Mouse (Mus musculus) kidney, embryonic 14.5 days (tissue): Measurements from ENCODE around the gene Habp4. TPM values are rescaled to one million over a fixed set of nuclear protein-coding genes. Genes with fewer than 3 reads are reported as not detected.

Source experiments
- ATAC-seq: fragments of 200-750 bp; cut with Nextera tagmentation; 2 replicates; pipeline ENCODE4 v1.8.0; 2017; ENCODE audit warnings: moderate number of reproducible peaks, mild to moderate bottlenecking, moderate TSS enrichment, moderate library complexity; ENCODE audit not compliant: low FRiP score, low TSS enrichment
- H3K27ac ChIP-seq: fragments of 300-500 bp; sonication (generic); 2 replicates; pipeline ENCODE4 v1.5.1; 2014; ENCODE audit warnings: low read depth, mild to moderate bottlenecking, low read length, moderate library complexity, mixed read lengths
- H3K27me3 ChIP-seq: fragments of 300-500 bp; sonication (generic); 2 replicates; pipeline ENCODE4 v1.6.1; 2014; ENCODE audit warnings: mild to moderate bottlenecking, low read length; ENCODE audit not compliant: control insufficient read depth, insufficient read depth
- H3K36me3 ChIP-seq: fragments of 300-500 bp; sonication (generic); 2 replicates; pipeline ENCODE4 v1.6.1; 2014; ENCODE audit warnings: low read length, mixed read lengths; ENCODE audit not compliant: control insufficient read depth, insufficient read depth
- H3K4me1 ChIP-seq: fragments of 300-500 bp; sonication (generic); 2 replicates; pipeline ENCODE4 v1.6.1; 2014; ENCODE audit warnings: low read length, mixed read lengths; ENCODE audit not compliant: control insufficient read depth, insufficient read depth
- H3K4me2 ChIP-seq: fragments of 300-500 bp; sonication (generic); replicated peaks from 2 replicates; pipeline ENCODE4 v1.6.1; 2014; ENCODE audit warnings: low read depth, mild to moderate bottlenecking, low read length
- H3K4me3 ChIP-seq: fragments of 300-500 bp; sonication (generic); 2 replicates; pipeline ENCODE4 v1.5.1; 2014; ENCODE audit warnings: mild to moderate bottlenecking, low read length
- H3K9ac ChIP-seq: fragments of 300-500 bp; sonication (generic); 2 replicates; pipeline ENCODE4 v1.6.1; 2014; ENCODE audit warnings: low read depth, mild to moderate bottlenecking, low read length, moderate library complexity
- H3K9me3 ChIP-seq: fragments of 300-500 bp; sonication (generic); 2 replicates; pipeline ENCODE4 v1.6.1; 2016; ENCODE audit warnings: low read length; ENCODE audit not compliant: control insufficient read depth
- WGBS: fragments of 180-500 bp; shearing (Covaris S2); extraction: QIAGEN DNeasy Blood & Tissue Kit; methylation state at CpG from one replicate; pipeline ENCODE4 v1.1.7; 2014; 5-methylcytosine and 5-hydroxymethylcytosine counted together
- polyA plus RNA-seq: library from polyadenylated mRNA; unstranded; fragments of >200 nt; fragmentation: Nextera tagmentation; extraction: Ambion mirVana; gene quantifications from 2 replicates; pipeline ENCODE4 v1.2.1, GENCODE M21; 2014

Habp4 gene
- polyA plus RNA-seq, 1 experiment from 2014 or later, result 32.6 TPM

- H3K4me2 ChIP-seq, result peak overlapping the region; percentile 96
These were observed 440 bp downstream of the Habp4 start for GRCm38 (mm10) chr13:64161916-64162611.

GRCm38 (mm10) chr13:64162626-64163025 is 1.0 kb downstream of the Habp4 start:
- Histone ChIP-seq H3K4me1 (peaks cover 11% of the 10 kb centered on the region; the same call in 1 of the 2 replicates), H3K27ac (no peak overlapping the region), H3K9me3 (peaks cover 4% of the 10 kb centered on the region), H3K27me3 (0 out of 2 replicates have a peak, but pooled peaks cover 6% of the 10 kb centered on the region), H3K36me3 (no peaks in the 10 kb centered on the region), H3K9ac (peak overlapping the region; percentile 85; the same call in 1 of the 2 replicates), H3K4me3 (peak overlapping the region; percentile 84), H3K4me2 (peak overlapping the region; percentile 96)
- 3% methylated on average over 14 of the region's 14 CpGs for WGBS
- peak; percentile 2; the same call in 1 of the 2 replicates for ATAC-seq

More at GRCm38 (mm10) chr13:64161916-64162611, 440 bp downstream of the Habp4 start:
- peak; percentile 69 for ATAC-seq
- under 1% methylated on average over 67 of the region's 71 CpGs for WGBS
- Histone ChIP-seq H3K4me3 (peak overlapping the region; percentile 84), H3K9me3 (no peaks in the 10 kb centered on the region), H3K9ac (peak overlapping the region; percentile 85), H3K27ac (peak overlapping the region; percentile 72), H3K4me1 (peaks cover 11% of the 10 kb centered on the region; the same call in 1 of the 2 replicates), H3K27me3 (0 out of 2 replicates have a peak, but pooled peaks cover 6% of the 10 kb centered on the region), H3K36me3 (no peaks in the 10 kb centered on the region)

DNA sequence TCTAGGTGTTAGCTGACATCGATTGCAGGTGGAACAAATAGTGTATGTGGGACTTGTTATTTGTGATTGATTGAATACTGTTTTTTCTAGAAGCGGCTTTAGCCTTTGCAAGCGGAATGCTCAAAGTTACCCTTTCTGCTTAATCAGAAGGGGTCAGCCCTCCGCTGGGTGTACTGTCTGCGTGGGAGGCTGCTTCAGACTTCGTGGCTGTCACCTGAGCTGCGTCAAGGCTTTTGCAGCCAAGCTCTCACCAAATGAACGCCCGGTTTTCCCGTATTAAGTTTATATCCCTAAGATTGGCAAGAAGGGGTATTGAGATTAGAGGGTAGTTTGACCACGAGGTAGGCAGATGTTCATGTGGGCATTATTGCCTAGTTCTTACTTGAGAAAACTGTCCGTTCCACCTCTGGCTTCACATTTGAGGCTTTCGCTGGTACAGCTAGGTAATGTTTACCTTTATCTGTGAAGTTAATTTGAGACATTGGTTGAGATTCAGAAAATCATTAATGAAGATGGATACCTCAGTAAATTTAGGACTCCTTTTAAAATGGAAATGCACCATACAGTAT is 1.6 kb downstream of the Habp4 start:
- no peak for ATAC-seq
- Histone ChIP-seq H3K4me2 (peak overlapping the region; percentile 96), H3K9me3 (peaks cover 7% of the 10 kb centered on the region), H3K36me3 (no peaks in the 10 kb centered on the region), H3K27ac (no peak overlapping the region), H3K4me3 (peak overlapping the region; percentile 84), H3K27me3 (0 out of 2 replicates have a peak, but pooled peaks cover 6% of the 10 kb centered on the region), H3K4me1 (peaks cover 11% of the 10 kb centered on the region; the same call in 1 of the 2 replicates), H3K9ac (peak overlapping the region; percentile 85; the same call in 1 of the 2 replicates)
- 22% methylated on average over 13 of the region's 13 CpGs for WGBS

DNA sequence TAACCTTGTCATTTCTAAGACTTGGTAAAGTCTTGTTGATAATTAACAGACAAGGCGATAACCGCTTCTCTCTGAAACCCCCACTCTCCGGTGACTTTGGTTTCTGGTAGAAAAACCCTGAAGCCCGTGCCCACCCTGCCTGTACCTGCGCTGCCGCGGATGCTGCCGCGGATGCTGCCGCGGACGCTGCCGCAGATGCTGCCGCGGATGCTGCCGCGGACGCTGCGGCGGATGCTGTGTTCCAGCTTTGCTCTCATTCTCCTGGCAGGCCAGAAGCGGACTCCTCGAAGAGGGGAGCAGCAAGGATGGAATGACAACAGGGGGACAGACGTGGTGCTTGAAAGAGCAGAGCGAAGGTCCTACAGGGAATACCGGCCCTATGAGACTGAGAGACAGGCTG is 8.1 kb downstream of the Habp4 start:
- ATAC-seq, result no peak
- Histone ChIP-seq H3K9me3 (peaks cover 49% of the 10 kb centered on the region), H3K9ac (no peak overlapping the region), H3K4me2 (no peak overlapping the region), H3K27me3 (no peaks in the 10 kb centered on the region), H3K4me3 (no peak overlapping the region), H3K4me1 (no peaks in the 10 kb centered on the region), H3K27ac (no peak overlapping the region), H3K36me3 (peaks cover 27% of the 10 kb centered on the region)
- WGBS, result 97% methylated on average over 25 of the region's 25 CpGs

DNA sequence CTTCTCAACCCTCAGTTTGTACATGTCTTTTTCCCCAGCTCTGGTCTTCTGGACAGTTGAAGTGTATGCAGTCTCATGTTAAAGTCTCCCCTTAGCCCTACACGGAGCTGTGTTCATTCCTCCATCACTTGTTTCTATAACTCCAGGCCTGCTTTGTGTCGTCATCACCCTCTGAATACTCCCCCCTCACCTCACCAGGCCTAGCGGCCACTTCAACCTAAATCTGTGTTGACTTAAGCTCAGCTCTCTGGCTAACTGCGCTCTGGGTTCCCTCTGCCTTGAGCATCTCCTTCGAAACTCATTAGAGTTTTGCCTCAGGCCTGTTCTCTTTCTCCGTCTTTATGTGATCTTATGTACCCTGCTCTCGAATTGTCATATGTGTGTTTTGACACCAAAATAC is 16.4 kb downstream of the Habp4 start:
- peaks cover 26% of the 10 kb centered on the region for H3K36me3 ChIP-seq
- H3K27ac ChIP-seq, result no peak overlapping the region
- H3K4me1 ChIP-seq, result no peaks in the 10 kb centered on the region
- no peak overlapping the region for H3K4me2 ChIP-seq
- ATAC-seq, result no peak
- no peak overlapping the region for H3K9ac ChIP-seq
- WGBS, result 83% methylated on average over 7 of the region's 7 CpGs
- H3K27me3 ChIP-seq, result no peaks in the 10 kb centered on the region
- H3K4me3 ChIP-seq, result no peak overlapping the region
- H3K9me3 ChIP-seq, result no peaks in the 10 kb centered on the region

GRCm38 (mm10) chr13:64178746-64179652 is 17.4 kb downstream of the Habp4 start:
- ATAC-seq, result no peak
- no peaks in the 10 kb centered on the region for H3K9me3 ChIP-seq
- H3K9ac ChIP-seq, result no peak overlapping the region
- H3K4me2 ChIP-seq, result no peak overlapping the region
- H3K27me3 ChIP-seq, result no peaks in the 10 kb centered on the region
- no peak overlapping the region for H3K4me3 ChIP-seq
- H3K4me1 ChIP-seq, result no peaks in the 10 kb centered on the region
- peaks cover 18% of the 10 kb centered on the region for H3K36me3 ChIP-seq
- H3K27ac ChIP-seq, result no peak overlapping the region
- WGBS, result 83% methylated on average over 13 of the region's 13 CpGs

- no peaks in the 10 kb centered on the region for H3K9me3 ChIP-seq
- 85% methylated on average over 4 of the region's 4 CpGs for WGBS
- H3K4me1 ChIP-seq, result no peaks in the 10 kb centered on the region
- H3K27ac ChIP-seq, result no peak overlapping the region
- H3K36me3 ChIP-seq, result peaks cover 21% of the 10 kb centered on the region
- ATAC-seq, result no peak
- H3K27me3 ChIP-seq, result no peaks in the 10 kb centered on the region
- no peak overlapping the region for H3K4me3 ChIP-seq
- H3K4me2 ChIP-seq, result no peak overlapping the region
- no peak overlapping the region for H3K9ac ChIP-seq
These were observed 18.7 kb downstream of the Habp4 start for GRCm38 (mm10) chr13:64180300-64180699.

DNA sequence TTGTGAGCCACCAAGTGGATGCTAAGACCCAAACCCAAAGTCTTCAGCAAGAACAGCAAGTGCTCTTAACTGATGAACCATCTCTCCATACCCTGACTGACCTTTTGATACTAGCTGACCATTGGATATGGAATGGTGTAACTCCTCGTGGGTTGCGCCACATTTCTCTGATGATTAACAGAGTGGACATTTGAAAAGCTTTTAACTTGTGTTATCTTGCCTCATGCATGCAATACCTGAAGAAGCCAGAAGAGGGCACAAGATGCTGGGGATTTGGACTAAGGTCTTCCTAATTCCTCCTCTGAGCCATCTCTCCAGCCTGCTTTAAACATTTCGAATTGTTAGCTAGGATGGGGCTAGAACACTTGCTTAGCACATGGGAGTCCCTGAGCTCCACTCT is 19.3 kb downstream of the Habp4 start:
- Histone ChIP-seq H3K27me3 (no peaks in the 10 kb centered on the region), H3K36me3 (peaks cover 21% of the 10 kb centered on the region), H3K27ac (no peak overlapping the region), H3K4me2 (no peak overlapping the region), H3K4me3 (no peak overlapping the region), H3K9ac (no peak overlapping the region), H3K4me1 (no peaks in the 10 kb centered on the region), H3K9me3 (no peaks in the 10 kb centered on the region)
- 88% methylated on average over 3 of the region's 3 CpGs for WGBS
- no peak for ATAC-seq
